Mouse (Mus musculus): ENCODE measurements around the gene Tnfrsf9. TPM values are rescaled to one million over a fixed set of nuclear protein-coding genes. Genes with fewer than 3 reads are reported as not detected.
A peak's percentile ranks its signal among the peaks of the same experiment; 100 is the strongest.
"Not testable (repeated sequence)": the region's sequence is repeated elsewhere in the genome, so short reads cannot be mapped to it uniquely, and the experiment has no call there.

Tnfrsf9 gene
- polyA plus RNA-seq, 1 experiment from 2014 or later: 1.1 TPM

GRCm38 (mm10) chr4:150908512-150908911 is 5.8 kb upstream of the Tnfrsf9 start:
- not testable (repeated sequence) for H3K4me3 ChIP-seq (ENCODE audit: low read depth, low read length); H3K9ac ChIP-seq (replicated peaks; ENCODE audit: low read depth); H3K9me3 ChIP-seq (ENCODE audit: low read length); H3K36me3 ChIP-seq (ENCODE audit: insufficient read depth, low read length); H3K27me3 ChIP-seq (replicated peaks; ENCODE audit: insufficient read depth, low read length); H3K4me2 ChIP-seq (replicated peaks; ENCODE audit: low read depth, low read length); H3K4me1 ChIP-seq (ENCODE audit: insufficient read depth, low read depth, low read length); H3K27ac ChIP-seq (ENCODE audit: low read length); ATAC-seq; DNase-seq (ENCODE audit: low spot score)
- WGBS: 76% methylated on average over 5 of the region's 5 CpGs
- TF ChIP-seq CTCF (IDR thresholded peaks at IDR 0.05): peak; percentile 39

DNA sequence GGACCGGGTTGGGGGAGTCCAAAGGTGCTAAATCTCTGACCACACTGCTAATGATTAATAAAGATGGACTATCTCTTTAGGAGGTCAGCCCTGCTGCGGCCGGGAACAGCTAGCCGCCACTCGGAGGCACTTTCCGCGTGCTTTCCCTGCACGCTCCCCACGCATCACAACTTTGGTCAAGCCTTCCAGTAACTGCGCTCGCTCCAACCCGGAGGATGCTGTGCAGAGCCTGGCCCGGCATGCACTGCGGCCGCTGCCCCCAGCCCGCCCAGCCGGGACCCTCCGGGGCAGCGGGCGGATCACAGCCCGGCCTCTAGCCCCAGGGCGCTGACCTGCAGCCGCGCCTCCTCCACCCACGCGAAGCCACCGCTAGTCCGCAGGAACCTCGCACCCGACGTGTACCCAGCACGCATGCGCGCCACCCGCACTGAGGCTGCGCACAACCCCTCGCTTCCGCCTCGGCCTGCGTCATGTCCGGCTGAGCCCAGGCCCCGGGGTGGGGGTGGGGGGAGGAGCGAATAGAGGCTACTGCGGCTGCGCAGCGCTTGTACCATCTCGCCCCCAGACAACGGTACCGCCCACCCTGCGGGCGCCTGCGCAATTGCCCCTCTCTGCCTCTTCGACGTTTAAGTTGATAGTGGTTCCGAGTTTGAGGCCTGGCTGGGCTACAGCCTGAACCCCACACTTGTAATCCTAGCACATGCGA is 4.8 kb upstream of the Tnfrsf9 start:
- peak overlapping the region; percentile 61 for H3K9ac ChIP-seq (replicated peaks; ENCODE audit: low read depth)
- H3K36me3 ChIP-seq (ENCODE audit: insufficient read depth, low read length): peaks cover 6% of the 10 kb centered on the region; the same call in 1 of the 2 replicates
- no peak for TF ChIP-seq EP300 (IDR thresholded peaks at IDR 0.05)
- peak; percentile 46 for TF ChIP-seq CTCF (IDR thresholded peaks at IDR 0.05)
- peak overlapping the region; percentile 78 for H3K27ac ChIP-seq (ENCODE audit: low read length)
- peaks cover 9% of the 10 kb centered on the region; the same call in 1 of the 2 replicates for H3K4me1 ChIP-seq (ENCODE audit: insufficient read depth, low read depth, low read length)
- no peaks in the 10 kb centered on the region for H3K27me3 ChIP-seq (replicated peaks; ENCODE audit: insufficient read depth, low read length)
- H3K4me3 ChIP-seq (ENCODE audit: low read depth, low read length): peak overlapping the region; percentile 65
- 7% methylated on average over 50 of the region's 56 CpGs for WGBS
- DNase-seq (ENCODE audit: low spot score) (peak; percentile 98), ATAC-seq (peak; percentile 90)
- no peaks in the 10 kb centered on the region for H3K9me3 ChIP-seq (ENCODE audit: low read length)
- H3K4me2 ChIP-seq (replicated peaks; ENCODE audit: low read depth, low read length): peak overlapping the region; percentile 77

DNA sequence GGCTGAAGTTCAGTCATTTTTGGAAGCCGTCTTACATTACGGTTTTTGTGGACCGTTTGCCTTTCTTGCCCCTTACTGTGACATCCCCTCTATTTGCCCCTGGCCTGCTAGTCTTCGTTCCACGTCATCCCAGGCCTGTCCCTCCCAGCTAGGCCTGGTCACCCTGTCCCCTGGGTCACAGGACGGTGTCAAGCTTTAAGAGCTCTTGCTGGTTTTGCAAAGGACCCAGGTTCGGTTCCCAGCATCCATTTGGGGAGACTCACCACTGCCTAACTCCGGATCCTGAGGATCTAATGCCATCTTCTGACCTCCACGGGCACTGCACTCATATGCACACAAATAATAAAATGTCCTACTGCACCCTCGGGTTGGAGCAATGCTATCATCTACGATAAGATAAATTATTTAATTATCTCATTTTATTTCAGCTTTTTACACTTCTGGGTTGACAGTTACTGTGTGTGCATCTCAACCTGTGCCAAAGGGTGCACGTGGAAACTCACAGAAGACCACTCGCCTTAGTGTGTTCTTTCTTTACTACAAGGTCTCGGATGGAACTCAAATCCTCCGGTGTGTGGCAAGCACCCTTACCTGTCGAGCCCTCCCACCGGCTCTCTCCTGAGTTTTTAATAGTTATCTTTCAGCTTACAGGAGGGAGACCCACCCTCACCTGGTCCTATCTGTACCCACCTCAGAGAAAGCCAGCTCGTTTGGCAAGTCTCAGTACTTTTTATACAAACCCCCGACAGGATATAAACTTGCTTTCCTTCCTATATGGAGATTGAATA is 4.0 kb upstream of the Tnfrsf9 start:
- Histone ChIP-seq H3K9ac (replicated peaks; ENCODE audit: low read depth) (no peak overlapping the region), H3K9me3 (ENCODE audit: low read length) (no peaks in the 10 kb centered on the region), H3K4me2 (replicated peaks; ENCODE audit: low read depth, low read length) (peak overlapping the region; percentile 77; the same call in 1 of the 2 replicates), H3K27ac (ENCODE audit: low read length) (peak overlapping the region; percentile 52; the same call in 1 of the 2 replicates), H3K4me3 (ENCODE audit: low read depth, low read length) (peak overlapping the region; percentile 65; the same call in 1 of the 2 replicates), H3K27me3 (replicated peaks; ENCODE audit: insufficient read depth, low read length) (no peaks in the 10 kb centered on the region), H3K36me3 (ENCODE audit: insufficient read depth, low read length) (peaks cover under 1% of the 10 kb centered on the region; the same call in 1 of the 2 replicates), H3K4me1 (ENCODE audit: insufficient read depth, low read depth, low read length) (peaks cover 9% of the 10 kb centered on the region; the same call in 1 of the 2 replicates)
- TF ChIP-seq EP300 (IDR thresholded peaks at IDR 0.05): no peak
- peak; percentile 13; the same call in 1 of the 2 replicates for TF ChIP-seq CTCF (IDR thresholded peaks at IDR 0.05)
- DNase-seq (ENCODE audit: low spot score): no peak
- 78% methylated on average over 19 of the region's 19 CpGs for WGBS
- no peak for ATAC-seq

- DNase-seq (ENCODE audit: low spot score) (peak; percentile 51), ATAC-seq (no peak)
- no peaks in the 10 kb centered on the region for H3K9me3 ChIP-seq (ENCODE audit: low read length)
- peak overlapping the region; percentile 66 for H3K9ac ChIP-seq (replicated peaks; ENCODE audit: low read depth)
- H3K27me3 ChIP-seq (replicated peaks; ENCODE audit: insufficient read depth, low read length): no peaks in the 10 kb centered on the region
- H3K36me3 ChIP-seq (ENCODE audit: insufficient read depth, low read length): no peaks in the 10 kb centered on the region
- TF ChIP-seq CTCF (IDR thresholded peaks at IDR 0.05) (no peak), EP300 (IDR thresholded peaks at IDR 0.05) (no peak)
- H3K27ac ChIP-seq (ENCODE audit: low read length): peak overlapping the region; percentile 84
- peak overlapping the region; percentile 56 for H3K4me3 ChIP-seq (ENCODE audit: low read depth, low read length)
- H3K4me1 ChIP-seq (ENCODE audit: insufficient read depth, low read depth, low read length): peaks cover 9% of the 10 kb centered on the region; the same call in 1 of the 2 replicates
- peak overlapping the region; percentile 66 for H3K4me2 ChIP-seq (replicated peaks; ENCODE audit: low read depth, low read length)
- WGBS: 11% methylated on average over 12 of the region's 12 CpGs
These were observed 619 bp upstream of the Tnfrsf9 start for GRCm38 (mm10) chr4:150913743-150914142.

- 42% methylated on average over 10 of the region's 10 CpGs for WGBS
- Histone ChIP-seq H3K27ac (ENCODE audit: low read length) (peak overlapping the region; percentile 84), H3K4me1 (ENCODE audit: insufficient read depth, low read depth, low read length) (peaks cover 5% of the 10 kb centered on the region; the same call in 1 of the 2 replicates), H3K4me3 (ENCODE audit: low read depth, low read length) (no peak overlapping the region), H3K27me3 (replicated peaks; ENCODE audit: insufficient read depth, low read length) (no peaks in the 10 kb centered on the region), H3K9me3 (ENCODE audit: low read length) (no peaks in the 10 kb centered on the region), H3K9ac (replicated peaks; ENCODE audit: low read depth) (peak overlapping the region; percentile 35; the same call in 1 of the 2 replicates), H3K4me2 (replicated peaks; ENCODE audit: low read depth, low read length) (peak overlapping the region; percentile 66), H3K36me3 (ENCODE audit: insufficient read depth, low read length) (no peaks in the 10 kb centered on the region)
- TF ChIP-seq EP300 (IDR thresholded peaks at IDR 0.05): peak; percentile 93
- no peak for TF ChIP-seq CTCF (IDR thresholded peaks at IDR 0.05)
- ATAC-seq: peak; percentile 42; the same call in 1 of the 2 replicates
- peak; percentile 28 for DNase-seq (ENCODE audit: low spot score)
These were observed 982 bp downstream of the Tnfrsf9 start for GRCm38 (mm10) chr4:150915181-150915906.
